ENCODE assay signal across 13 mouse cellular contexts in the genomic region with DNA sequence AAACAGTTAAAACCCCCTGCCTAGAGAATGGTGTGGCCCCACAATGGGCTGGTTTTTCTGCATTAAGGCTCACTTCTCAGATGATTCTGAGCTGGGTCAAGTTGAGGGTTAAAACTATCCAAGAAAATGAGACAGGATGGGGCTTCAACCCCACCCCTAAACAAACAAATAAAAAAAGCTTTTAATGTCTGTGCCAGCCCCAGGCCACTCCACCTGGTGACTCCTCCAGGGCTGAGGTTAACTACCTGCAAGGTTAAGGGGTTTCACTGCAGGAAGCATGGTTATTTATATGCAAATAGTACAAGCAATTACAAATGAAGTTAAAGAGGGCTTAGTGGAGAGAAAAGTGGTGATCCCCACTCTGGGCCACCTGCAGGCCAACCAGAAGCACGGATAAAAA. TPM values are rescaled to one million over a fixed set of nuclear protein-coding genes. Genes with fewer than 3 reads are reported as not detected.
"Had no signal": no experiment of that assay in that cellular context is flagged by ENCODE, and none has a peak within 500 bp of the region (broad histone marks: within the 10 kb centered on the region; RNA-seq: fewer than 3 reads in every experiment).

No protein-coding gene starts in this region.

- H3K4me3 ChIP-seq: left cerebral cortex, adult 2 months; limb, embryonic 13.5 days; midbrain, embryonic 13.5 days; myocyte; neural tube, embryonic 15.5 days had no signal

- H3K27me3 ChIP-seq: limb, embryonic 13.5 days; neural tube, embryonic 15.5 days had no signal

- H3K36me3 ChIP-seq: limb, embryonic 13.5 days; midbrain, embryonic 13.5 days; neural tube, embryonic 15.5 days had no signal

- H3K27ac ChIP-seq: left cerebral cortex, adult 2 months; limb, embryonic 13.5 days; liver, embryonic 14.5 days; midbrain, embryonic 13.5 days; neural tube, embryonic 15.5 days had no signal

- H3K9me3 ChIP-seq: limb, embryonic 13.5 days; midbrain, embryonic 13.5 days; neural tube, embryonic 15.5 days had no signal

- H3K4me2 ChIP-seq: limb, embryonic 13.5 days; midbrain, embryonic 13.5 days; neural tube, embryonic 15.5 days had no signal

- DNase-seq: kidney, adult 18-20 months; kidney, postnatal 10 days; lung, adult 18-20 months; right cerebral cortex, adult 18-20 months; right cerebral cortex, postnatal 25 days; thymus, postnatal 36 days had no signal

- H3K9ac ChIP-seq: limb, embryonic 13.5 days; liver, embryonic 14.5 days; midbrain, embryonic 13.5 days; neural tube, embryonic 15.5 days had no signal

- ATAC-seq: midbrain, embryonic 13.5 days had no signal

RNA-seq across cellular contexts. Expression of a gene that starts 8.1 kb away (rescaled TPM):
- total RNA-seq: megakaryocyte-erythroid progenitor cell, adult 5-6 weeks had no signal
